Mouse (Mus musculus): ENCODE results near the gene Cfap126. TPM values are rescaled to one million over a fixed set of nuclear protein-coding genes. Genes with fewer than 3 reads are reported as not detected.
A peak's percentile ranks its signal among the peaks of the same experiment; 100 is the strongest.
"Not testable (repeated sequence)": the region's sequence is repeated elsewhere in the genome, so short reads cannot be mapped to it uniquely, and the experiment has no call there.

The Cfap126 gene
- polyA plus RNA-seq, 1 experiment from 2014 or later = 1.9 TPM

- not testable (repeated sequence) for H3K4me3 ChIP-seq (ENCODE audit: low read depth, low read length)
- no CpG with 5 or more reads among the region's 45 CpGs for WGBS
These were observed 41.5 kb upstream of the Cfap126 start for GRCm38 (mm10) chr1:171072217-171072616.

DNA sequence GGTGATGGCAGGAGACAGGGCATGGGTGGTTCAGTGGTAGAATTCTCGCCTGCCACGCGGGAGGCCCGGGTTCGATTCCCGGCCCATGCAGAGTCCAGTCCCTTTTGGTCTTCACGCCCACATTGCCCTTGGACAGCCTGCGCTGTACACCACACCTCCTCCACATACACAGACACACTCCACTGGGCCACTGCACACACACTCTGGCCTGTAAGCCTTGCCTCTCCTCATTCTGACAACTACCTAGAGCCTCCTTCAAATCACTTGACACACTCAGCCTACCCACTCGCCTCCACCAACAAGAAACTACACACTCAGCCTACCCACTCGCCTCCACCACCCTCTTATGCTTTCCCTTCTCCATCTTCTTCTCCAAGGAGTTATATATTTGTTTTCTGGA is 39.4 kb upstream of the Cfap126 start:
- not testable (repeated sequence) for H3K4me2 ChIP-seq (replicated peaks; ENCODE audit: low read depth); H3K4me1 ChIP-seq (replicated peaks; ENCODE audit: control insufficient read depth, insufficient read depth, low read length); H3K9me3 ChIP-seq (ENCODE audit: control insufficient read depth); ATAC-seq; H3K27ac ChIP-seq (ENCODE audit: low read depth, low read length); H3K4me3 ChIP-seq (ENCODE audit: low read depth, low read length); H3K36me3 ChIP-seq (ENCODE audit: control insufficient read depth, insufficient read depth); H3K9ac ChIP-seq (ENCODE audit: low read depth, low read length)
- H3K27me3 ChIP-seq (replicated peaks; ENCODE audit: control insufficient read depth, insufficient read depth, low read length) = peaks cover 16% of the 10 kb centered on the region
- WGBS = 25% methylated on average over 4 of the region's 10 CpGs

More at GRCm38 (mm10) chr1:171072217-171072616, 41.5 kb upstream of the Cfap126 start:
- H3K9me3 ChIP-seq (ENCODE audit: control insufficient read depth); H3K4me1 ChIP-seq (replicated peaks; ENCODE audit: control insufficient read depth, insufficient read depth, low read length); H3K36me3 ChIP-seq (ENCODE audit: control insufficient read depth, insufficient read depth); H3K4me2 ChIP-seq (replicated peaks; ENCODE audit: low read depth); H3K27ac ChIP-seq (ENCODE audit: low read depth, low read length); H3K9ac ChIP-seq (ENCODE audit: low read depth, low read length): not testable (repeated sequence)
- ATAC-seq = peak; percentile 55
- peaks cover 18% of the 10 kb centered on the region for H3K27me3 ChIP-seq (replicated peaks; ENCODE audit: control insufficient read depth, insufficient read depth, low read length)

- H3K4me2 ChIP-seq (replicated peaks; ENCODE audit: low read depth); H3K4me3 ChIP-seq (ENCODE audit: low read depth, low read length); H3K9me3 ChIP-seq (ENCODE audit: control insufficient read depth); H3K36me3 ChIP-seq (ENCODE audit: control insufficient read depth, insufficient read depth); H3K27ac ChIP-seq (ENCODE audit: low read depth, low read length); H3K9ac ChIP-seq (ENCODE audit: low read depth, low read length); H3K4me1 ChIP-seq (replicated peaks; ENCODE audit: control insufficient read depth, insufficient read depth, low read length); ATAC-seq: not testable (repeated sequence)
- H3K27me3 ChIP-seq (replicated peaks; ENCODE audit: control insufficient read depth, insufficient read depth, low read length) = peaks cover 11% of the 10 kb centered on the region; the same call in 1 of the 2 replicates
- 74% methylated on average over 3 of the region's 5 CpGs for WGBS
These were observed 37.5 kb upstream of the Cfap126 start for GRCm38 (mm10) chr1:171076176-171076575.

DNA sequence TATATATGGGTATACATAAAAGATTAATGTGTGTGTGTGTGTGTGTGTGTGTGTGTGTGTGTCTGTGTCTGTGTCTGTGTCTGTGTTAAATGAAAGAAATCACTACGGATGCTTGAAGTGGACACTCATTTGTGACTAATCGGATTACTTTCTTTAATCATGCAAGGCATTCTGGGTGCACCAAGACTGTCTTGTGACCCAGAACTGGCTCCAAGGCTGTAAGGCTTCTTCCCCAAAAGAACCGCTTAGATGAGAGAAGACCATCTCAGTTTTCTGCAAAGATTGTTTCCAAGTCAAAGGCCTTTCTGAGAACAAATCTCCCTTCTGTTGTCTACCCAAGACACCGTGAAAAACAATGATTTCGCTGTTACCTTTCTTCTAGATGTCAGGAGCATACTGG is 36.5 kb upstream of the Cfap126 start:
- 42% methylated on average over 5 of the region's 5 CpGs for WGBS
- H3K4me2 ChIP-seq (replicated peaks; ENCODE audit: low read depth); H3K9me3 ChIP-seq (ENCODE audit: control insufficient read depth); H3K4me3 ChIP-seq (ENCODE audit: low read depth, low read length); H3K9ac ChIP-seq (ENCODE audit: low read depth, low read length); H3K27ac ChIP-seq (ENCODE audit: low read depth, low read length); ATAC-seq; H3K4me1 ChIP-seq (replicated peaks; ENCODE audit: control insufficient read depth, insufficient read depth, low read length); H3K36me3 ChIP-seq (ENCODE audit: control insufficient read depth, insufficient read depth): not testable (repeated sequence)
- peaks cover 13% of the 10 kb centered on the region; the same call in 1 of the 2 replicates for H3K27me3 ChIP-seq (replicated peaks; ENCODE audit: control insufficient read depth, insufficient read depth, low read length)

- H3K4me3 ChIP-seq (ENCODE audit: low read depth, low read length); H3K4me1 ChIP-seq (replicated peaks; ENCODE audit: control insufficient read depth, insufficient read depth, low read length); H3K9ac ChIP-seq (ENCODE audit: low read depth, low read length); H3K9me3 ChIP-seq (ENCODE audit: control insufficient read depth); H3K27ac ChIP-seq (ENCODE audit: low read depth, low read length); H3K36me3 ChIP-seq (ENCODE audit: control insufficient read depth, insufficient read depth): not testable (repeated sequence)
- TF ChIP-seq CTCF (IDR thresholded peaks at IDR 0.05; ENCODE audit: low read depth) = 0 out of 2 replicates have a peak, but pooled peaks have one; percentile 6
- H3K27me3 ChIP-seq (replicated peaks; ENCODE audit: control insufficient read depth, insufficient read depth, low read length) = peaks cover 13% of the 10 kb centered on the region; the same call in 1 of the 2 replicates
- H3K4me2 ChIP-seq (replicated peaks; ENCODE audit: low read depth) = peak overlapping the region; percentile 45; the same call in 1 of the 2 replicates
- peak; percentile 13 for ATAC-seq
- WGBS = under 1% methylated on average over 15 of the region's 27 CpGs
These were observed 35.8 kb upstream of the Cfap126 start for GRCm38 (mm10) chr1:171077955-171078354.

DNA sequence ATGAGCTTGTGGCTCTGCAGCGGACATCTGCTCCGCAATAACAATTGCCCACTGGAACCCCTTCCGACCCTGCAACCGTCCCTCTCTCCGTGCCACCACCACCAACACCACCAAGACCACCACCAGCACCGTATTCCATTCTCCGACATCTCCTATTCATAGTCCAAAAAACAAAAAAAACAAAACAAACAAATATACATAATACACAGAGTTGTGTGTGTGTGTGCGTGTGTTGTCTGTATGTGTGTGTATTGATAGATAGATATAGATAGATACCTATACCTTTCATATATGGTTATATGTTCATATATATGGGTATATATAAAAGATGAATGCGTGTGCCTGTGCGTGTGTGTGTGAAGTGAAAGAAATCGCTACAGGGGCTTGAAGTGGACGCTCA is 35.3 kb upstream of the Cfap126 start:
- not testable (repeated sequence) for H3K4me3 ChIP-seq (ENCODE audit: low read depth, low read length); H3K27ac ChIP-seq (ENCODE audit: low read depth, low read length); H3K4me1 ChIP-seq (replicated peaks; ENCODE audit: control insufficient read depth, insufficient read depth, low read length); H3K36me3 ChIP-seq (ENCODE audit: control insufficient read depth, insufficient read depth); H3K9me3 ChIP-seq (ENCODE audit: control insufficient read depth); ATAC-seq; H3K9ac ChIP-seq (ENCODE audit: low read depth, low read length)
- Histone ChIP-seq H3K4me2 (replicated peaks; ENCODE audit: low read depth) (peak overlapping the region; percentile 4; the same call in 1 of the 2 replicates), H3K27me3 (replicated peaks; ENCODE audit: control insufficient read depth, insufficient read depth, low read length) (peaks cover 13% of the 10 kb centered on the region; the same call in 1 of the 2 replicates)
- WGBS = 22% methylated on average over 11 of the region's 12 CpGs

GRCm38 (mm10) chr1:171079345-171079744 is 34.4 kb upstream of the Cfap126 start:
- not testable (repeated sequence) for H3K4me2 ChIP-seq (replicated peaks; ENCODE audit: low read depth); H3K27me3 ChIP-seq (replicated peaks; ENCODE audit: control insufficient read depth, insufficient read depth, low read length); H3K27ac ChIP-seq (ENCODE audit: low read depth, low read length); H3K4me3 ChIP-seq (ENCODE audit: low read depth, low read length); H3K9ac ChIP-seq (ENCODE audit: low read depth, low read length); H3K9me3 ChIP-seq (ENCODE audit: control insufficient read depth); H3K36me3 ChIP-seq (ENCODE audit: control insufficient read depth, insufficient read depth); H3K4me1 ChIP-seq (replicated peaks; ENCODE audit: control insufficient read depth, insufficient read depth, low read length)
- no CpG with 5 or more reads among the region's 35 CpGs for WGBS
- peak; percentile 66 for ATAC-seq

DNA sequence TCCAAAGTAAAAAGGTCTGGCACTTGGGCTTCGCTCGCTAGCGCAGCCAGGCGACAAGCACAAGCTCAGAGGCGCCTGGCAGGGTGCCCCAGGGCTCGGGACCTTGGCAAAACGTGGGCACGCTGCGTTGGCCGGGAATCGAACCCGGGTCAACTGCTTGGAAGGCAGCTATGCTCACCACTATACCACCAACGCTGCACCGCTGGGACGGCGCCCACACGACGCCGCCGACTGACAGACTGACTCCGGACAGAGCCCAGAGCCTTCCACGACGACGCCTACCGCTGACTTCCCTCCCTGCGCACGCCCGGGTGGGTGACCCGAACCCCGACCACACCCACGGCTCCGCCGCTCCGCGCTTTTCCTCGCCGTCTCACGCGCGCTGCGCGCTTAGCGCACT is 33.9 kb upstream of the Cfap126 start:
- not testable (repeated sequence) for H3K9ac ChIP-seq (ENCODE audit: low read depth, low read length); H3K27ac ChIP-seq (ENCODE audit: low read depth, low read length); H3K4me1 ChIP-seq (replicated peaks; ENCODE audit: control insufficient read depth, insufficient read depth, low read length); H3K4me2 ChIP-seq (replicated peaks; ENCODE audit: low read depth); H3K4me3 ChIP-seq (ENCODE audit: low read depth, low read length); H3K9me3 ChIP-seq (ENCODE audit: control insufficient read depth); H3K36me3 ChIP-seq (ENCODE audit: control insufficient read depth, insufficient read depth); H3K27me3 ChIP-seq (replicated peaks; ENCODE audit: control insufficient read depth, insufficient read depth, low read length)
- ATAC-seq = peak; percentile 52
- no CpG with 5 or more reads among the region's 43 CpGs for WGBS

- not testable (repeated sequence) for H3K4me1 ChIP-seq (replicated peaks; ENCODE audit: control insufficient read depth, insufficient read depth, low read length); H3K4me3 ChIP-seq (ENCODE audit: low read depth, low read length); H3K27ac ChIP-seq (ENCODE audit: low read depth, low read length); H3K9ac ChIP-seq (ENCODE audit: low read depth, low read length); H3K4me2 ChIP-seq (replicated peaks; ENCODE audit: low read depth); H3K36me3 ChIP-seq (ENCODE audit: control insufficient read depth, insufficient read depth); H3K9me3 ChIP-seq (ENCODE audit: control insufficient read depth)
- WGBS = 35% methylated on average over 9 of the region's 17 CpGs
- H3K27me3 ChIP-seq (replicated peaks; ENCODE audit: control insufficient read depth, insufficient read depth, low read length) = peaks cover 11% of the 10 kb centered on the region; the same call in 1 of the 2 replicates
- peak; percentile 1; the same call in 1 of the 2 replicates for ATAC-seq
These were observed 32.0 kb upstream of the Cfap126 start for GRCm38 (mm10) chr1:171081512-171082231.

Data from intestine, postnatal 0 days (tissue).